Mouse (Mus musculus): ENCODE results near the gene Gm7358.
"Not testable (repeated sequence)": the region's sequence is repeated elsewhere in the genome, so short reads cannot be mapped to it uniquely, and the experiment has no call there.

Gm7358 gene

DNA sequence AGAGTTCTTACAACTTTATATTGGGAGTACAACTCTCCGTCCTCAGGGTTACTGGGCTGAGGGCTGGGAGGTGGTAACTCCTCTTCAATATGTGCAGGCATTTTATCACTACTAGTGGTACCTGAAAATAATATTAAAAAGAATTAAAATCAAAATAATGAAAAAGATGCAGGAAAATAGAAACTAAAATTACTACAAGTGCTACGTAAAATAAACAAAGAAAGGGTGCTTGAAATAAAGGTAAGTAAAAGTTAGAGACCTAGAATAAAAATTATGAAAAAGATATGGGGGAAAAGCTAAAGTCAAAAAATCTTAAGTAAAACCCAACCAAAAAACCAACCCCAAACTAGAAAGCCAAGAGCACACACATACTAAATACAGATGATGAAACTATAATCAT lies at the start of gene Gm7358:
Gene Gm7358 (minus strand): TSS at position 101 of the 400 bp plus-strand sequence.
- not testable (repeated sequence) for DNase-seq (ENCODE audit: low read depth)

DNA sequence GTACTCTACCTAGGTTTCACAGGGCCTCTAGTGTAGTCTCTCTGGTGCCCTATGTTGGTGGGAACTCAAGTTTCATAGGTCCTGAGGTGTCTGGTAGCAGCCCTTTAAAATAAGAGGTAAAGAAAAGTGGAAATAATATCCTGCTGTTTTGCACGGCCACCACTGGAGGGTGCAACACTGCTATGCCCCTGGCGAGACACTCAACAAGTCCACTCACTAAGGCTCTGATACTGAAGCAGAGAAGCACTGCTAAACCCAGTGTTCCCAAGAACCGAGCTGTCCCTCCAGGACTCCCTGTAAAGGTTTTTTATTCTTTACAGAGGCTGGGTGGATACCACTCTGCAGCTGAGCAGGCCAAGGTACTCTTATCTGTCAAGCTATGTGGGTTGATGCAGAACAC lies 43.7 kb upstream of the Gm7358 start:
- not testable (repeated sequence) for DNase-seq (ENCODE audit: low read depth)

DNA sequence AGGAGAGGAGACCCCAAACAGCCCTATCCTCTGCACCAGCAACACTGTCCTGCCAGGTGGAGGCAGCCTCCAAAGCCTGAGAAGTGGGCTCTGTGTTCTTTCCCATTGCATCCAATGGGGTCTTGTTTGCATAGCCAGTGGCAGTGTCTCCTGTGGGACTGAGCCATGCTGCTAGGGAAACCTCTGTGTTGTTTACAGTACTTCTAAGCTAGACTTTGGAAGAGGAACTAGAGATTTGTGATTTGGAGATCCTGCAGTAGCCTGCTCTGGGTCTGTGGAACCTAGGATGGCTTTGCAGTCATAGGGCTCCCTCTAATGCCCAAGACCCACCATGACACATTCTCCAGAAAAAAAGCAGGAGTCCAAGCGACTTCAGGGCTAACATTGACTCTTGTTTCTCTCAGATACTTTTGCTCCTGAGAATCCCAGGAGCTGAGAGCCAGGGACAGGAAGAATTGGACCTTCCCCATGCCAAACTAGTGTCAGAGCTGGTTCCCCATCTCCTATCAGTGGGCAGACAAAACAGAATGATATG lies 42.2 kb upstream of the Gm7358 start:
- DNase-seq (ENCODE audit: low read depth): not testable (repeated sequence)

DNA sequence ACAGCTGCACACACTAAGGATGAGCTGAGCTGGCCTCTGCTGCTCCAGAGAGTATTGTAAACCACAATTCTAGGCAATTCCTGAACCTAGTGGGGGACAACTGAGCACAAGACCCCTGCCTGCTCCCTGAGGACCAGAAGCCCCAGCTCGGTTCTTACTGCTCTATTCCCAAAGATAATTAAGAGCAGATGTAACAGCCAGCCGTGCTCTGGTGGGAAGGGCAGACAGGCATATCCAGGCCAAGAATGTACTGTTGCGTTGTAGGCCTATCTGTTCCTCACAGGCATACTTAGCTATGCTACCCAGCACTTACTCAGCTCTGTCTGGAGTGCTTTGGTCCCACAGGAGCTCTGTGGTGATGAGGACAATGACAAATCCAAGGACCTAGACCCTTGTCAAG lies 40.6 kb upstream of the Gm7358 start:
- not testable (repeated sequence) for DNase-seq (ENCODE audit: low read depth)

DNA sequence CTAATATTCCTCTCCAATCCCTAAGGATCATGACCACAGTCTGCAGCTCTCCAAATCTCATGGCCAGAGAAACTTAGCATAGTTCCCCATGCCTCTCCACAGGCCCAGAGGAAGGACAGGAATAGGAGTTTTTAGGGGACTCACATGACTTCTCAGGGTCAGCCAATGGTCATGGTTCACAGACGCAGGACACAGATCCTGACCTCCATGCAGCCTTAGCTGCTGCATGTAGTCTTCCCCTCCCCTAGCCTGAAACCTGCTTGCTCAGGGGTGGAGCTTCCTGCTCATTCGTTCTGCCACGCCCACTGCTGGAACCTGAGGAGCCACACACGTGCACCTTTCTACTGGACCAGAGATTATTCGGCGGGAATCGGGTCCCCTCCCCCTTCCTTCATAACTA lies 34.8 kb upstream of the Gm7358 start:
- not testable (repeated sequence) for DNase-seq (ENCODE audit: low read depth)

DNA sequence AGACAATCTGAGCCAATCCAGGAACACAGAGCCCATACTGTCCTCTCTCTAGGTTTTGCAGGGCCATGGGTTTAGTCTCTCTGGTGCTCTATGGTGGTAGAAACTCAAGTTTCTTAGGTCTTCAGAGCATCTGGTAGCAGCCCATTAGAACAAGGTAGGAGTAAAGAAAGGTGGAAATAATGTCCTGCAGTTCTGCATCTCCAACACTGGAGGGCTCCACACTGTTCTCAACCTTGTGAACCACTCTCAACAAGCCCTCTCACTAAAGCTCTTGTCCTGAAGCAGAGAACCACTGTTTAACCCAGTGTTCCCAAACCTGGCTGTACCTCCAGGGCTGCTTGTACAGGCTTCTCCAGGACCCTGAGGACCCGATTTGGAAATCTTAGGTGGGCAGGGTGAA lies 27.3 kb upstream of the Gm7358 start:
- not testable (repeated sequence) for DNase-seq (ENCODE audit: low read depth)

DNA sequence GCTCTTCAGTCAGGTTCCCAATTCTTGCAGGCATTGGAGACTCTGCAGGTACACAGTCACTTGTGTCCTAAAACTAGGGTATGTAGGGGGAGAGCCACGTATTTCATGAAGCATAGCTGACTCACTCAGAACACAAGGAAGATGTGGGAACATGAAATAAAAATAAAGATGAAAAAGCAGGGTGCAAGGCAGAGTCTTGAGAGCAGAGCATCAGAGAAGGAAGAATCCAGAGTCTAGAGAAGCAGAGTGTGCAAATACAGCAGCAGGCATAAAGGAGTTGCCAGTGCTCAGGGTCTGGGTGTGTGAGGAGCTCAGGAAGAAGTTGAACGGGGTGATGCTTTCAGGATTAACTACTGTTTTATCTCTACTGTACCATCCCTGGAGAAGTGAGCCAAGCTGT lies 17.5 kb downstream of the Gm7358 start:
- DNase-seq (ENCODE audit: low read depth): not testable (repeated sequence)

DNA sequence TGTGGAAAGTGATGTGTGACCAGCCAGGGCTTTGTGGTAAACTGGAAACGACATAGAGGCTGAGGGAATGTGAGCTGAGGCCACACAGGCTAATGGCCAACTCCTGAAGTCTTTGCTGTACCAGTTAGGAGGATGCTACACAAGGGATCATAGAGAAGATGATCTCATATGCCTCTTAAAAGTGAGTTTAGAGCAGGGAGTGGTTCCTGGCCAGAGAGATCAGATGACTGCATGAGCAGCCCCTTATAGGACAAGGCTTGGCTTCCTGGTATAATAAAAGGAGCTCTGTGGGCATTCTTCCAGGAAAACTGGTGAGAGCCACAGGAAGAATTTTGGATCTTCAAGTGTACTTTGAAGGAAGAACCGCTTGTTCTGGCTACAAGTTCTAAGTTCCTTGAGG lies 22.3 kb downstream of the Gm7358 start:
- not testable (repeated sequence) for DNase-seq (ENCODE audit: low read depth)

DNA sequence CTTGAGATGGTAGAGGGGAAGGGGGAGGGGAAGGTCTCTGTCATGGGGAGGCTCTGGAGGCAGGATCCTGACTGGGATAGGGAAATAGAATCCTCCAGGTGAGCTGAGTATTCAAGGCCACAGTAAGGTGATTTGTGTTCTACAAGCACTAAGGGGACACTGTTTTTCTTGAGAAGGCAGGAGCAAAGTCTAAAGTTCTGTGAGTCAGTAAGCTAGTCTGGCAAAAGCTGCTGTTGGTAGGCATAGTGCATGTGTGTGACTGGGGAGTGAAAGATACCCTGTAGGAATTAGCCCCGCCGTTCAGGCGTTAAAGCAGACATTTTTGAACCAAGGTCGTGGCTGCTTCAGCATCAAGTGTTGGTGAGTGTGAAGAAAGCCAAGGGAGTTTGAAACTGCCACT lies 23.2 kb downstream of the Gm7358 start:
- DNase-seq (ENCODE audit: low read depth): not testable (repeated sequence)

Measured in naive thymus-derived CD4-positive, alpha-beta T cell, adult 2 months (primary cell).